Mouse (Mus musculus) stomach, embryonic 14.5 days (tissue): ENCODE measurements around the gene Pitx1. TPM values are rescaled to one million over a fixed set of nuclear protein-coding genes. Genes with fewer than 3 reads are reported as not detected.

Experiments used
- ATAC-seq: fragments of 200-750 bp; cut with Nextera tagmentation; 2 replicates; pipeline ENCODE4 v1.8.0; 2017; ENCODE audit warnings: low read depth, moderate TSS enrichment; ENCODE audit not compliant: insufficient number of reproducible peaks, insufficient read depth, low FRiP score
- H3K27ac ChIP-seq: fragments of 300-500 bp; sonication (generic); 2 replicates; pipeline ENCODE4 v1.5.1; 2014; ENCODE audit warnings: mild to moderate bottlenecking, low read length, moderate library complexity, mixed read lengths
- H3K27me3 ChIP-seq: fragments of 300-500 bp; sonication (generic); 2 replicates; pipeline ENCODE4 v1.6.1; 2014; ENCODE audit warnings: low read length, control low read depth, mixed read lengths; ENCODE audit not compliant: control insufficient read depth, insufficient read depth
- H3K36me3 ChIP-seq: fragments of 300-500 bp; sonication (generic); 2 replicates; pipeline ENCODE4 v1.6.1; 2014; ENCODE audit warnings: mild to moderate bottlenecking, control low read depth, low read length, moderate library complexity, mixed read lengths; ENCODE audit not compliant: control insufficient read depth, insufficient read depth
- H3K4me1 ChIP-seq: fragments of 300-500 bp; sonication (generic); 2 replicates; pipeline ENCODE4 v1.6.1; 2014; ENCODE audit warnings: low read length, control low read depth, mixed read lengths; ENCODE audit not compliant: control insufficient read depth, insufficient read depth
- H3K4me2 ChIP-seq: fragments of 300-500 bp; sonication (generic); replicated peaks from 2 replicates; pipeline ENCODE4 v1.6.1; 2014; ENCODE audit warnings: low read depth, low read length, control low read depth
- H3K4me3 ChIP-seq: fragments of 300-500 bp; sonication (generic); 2 replicates; pipeline ENCODE4 v1.5.1; 2014; ENCODE audit warnings: low read depth, low read length, control low read depth
- H3K9ac ChIP-seq: fragments of 300-500 bp; sonication (generic); replicated peaks from 2 replicates; pipeline ENCODE4 v1.6.1; 2014; ENCODE audit warnings: low read depth, mild to moderate bottlenecking, control low read depth, low read length, moderate library complexity, mixed read lengths
- H3K9me3 ChIP-seq: fragments of 300-500 bp; sonication (generic); 2 replicates; pipeline ENCODE4 v1.6.1; 2016; ENCODE audit warnings: low read depth, low read length, control low read depth; ENCODE audit not compliant: control insufficient read depth
- WGBS: fragments of 180-500 bp; shearing (Covaris S2); extraction: QIAGEN DNeasy Blood & Tissue Kit; methylation state at CpG from one replicate; pipeline ENCODE4 v1.1.7; 2014; 5-methylcytosine and 5-hydroxymethylcytosine counted together
- polyA plus RNA-seq: library from polyadenylated mRNA; unstranded; fragments of >200 nt; fragmentation: Nextera tagmentation; extraction: Ambion mirVana; gene quantifications from 2 replicates; pipeline ENCODE4 v1.2.1, GENCODE M21; 2014

The Pitx1 gene
- polyA plus RNA-seq, 1 experiment from 2014 or later: 262 TPM

DNA sequence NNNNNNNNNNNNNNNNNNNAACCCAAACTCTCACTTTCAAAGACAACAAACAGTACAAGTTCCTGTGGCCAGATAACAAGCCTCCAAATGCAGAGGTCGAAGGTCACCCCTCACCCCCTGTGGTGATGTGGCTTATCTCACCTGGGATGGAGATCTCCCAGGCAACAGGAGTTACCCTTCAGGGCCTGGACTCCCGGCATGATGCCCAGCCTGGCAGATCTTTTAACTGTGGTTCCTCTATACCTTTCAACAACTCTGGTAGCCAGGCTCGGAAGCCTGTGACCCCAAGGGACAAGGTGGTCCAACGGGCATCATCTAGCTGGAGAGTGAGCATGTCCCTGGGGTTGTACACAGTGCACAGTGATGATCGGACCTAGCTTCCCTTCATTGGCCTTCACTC is 13.5 kb downstream of the Pitx1 start:
- H3K36me3 ChIP-seq: peaks cover 18% of the 10 kb centered on the region
- H3K9me3 ChIP-seq: no peaks in the 10 kb centered on the region
- H3K27me3 ChIP-seq: no peaks in the 10 kb centered on the region
- no peak overlapping the region for H3K4me2 ChIP-seq
- WGBS: 65% methylated on average over 5 of the region's 5 CpGs
- no peak for ATAC-seq
- no peak overlapping the region for H3K4me3 ChIP-seq
- H3K9ac ChIP-seq: no peak overlapping the region
- peaks cover 17% of the 10 kb centered on the region; the same call in 1 of the 2 replicates for H3K4me1 ChIP-seq
- no peak overlapping the region for H3K27ac ChIP-seq

DNA sequence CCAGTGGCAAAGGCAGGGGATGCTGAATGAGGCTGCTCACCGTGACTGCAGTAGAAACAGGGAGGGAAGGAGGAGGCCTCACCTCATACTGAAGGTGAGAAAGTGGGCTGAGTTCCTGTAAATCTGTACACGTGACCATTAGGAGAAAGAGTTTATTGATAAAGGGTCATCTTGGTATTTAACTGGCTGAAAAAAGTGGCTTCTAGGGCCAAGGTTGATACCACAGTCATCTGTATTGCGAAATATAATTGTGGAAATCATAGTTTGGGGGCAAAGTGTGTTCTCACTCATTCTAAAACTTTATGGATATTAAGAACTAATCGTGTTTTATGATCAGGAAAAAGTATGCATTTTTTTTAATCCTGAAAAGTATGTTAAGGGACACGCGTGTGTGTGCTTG is 21.2 kb downstream of the Pitx1 start:
- no peaks in the 10 kb centered on the region for H3K36me3 ChIP-seq
- H3K9me3 ChIP-seq: no peaks in the 10 kb centered on the region
- H3K9ac ChIP-seq: no peak overlapping the region
- H3K27ac ChIP-seq: no peak overlapping the region
- 85% methylated on average over 6 of the region's 6 CpGs for WGBS
- H3K27me3 ChIP-seq: no peaks in the 10 kb centered on the region
- no peak for ATAC-seq
- no peak overlapping the region for H3K4me3 ChIP-seq
- H3K4me2 ChIP-seq: no peak overlapping the region
- peaks cover 2% of the 10 kb centered on the region; the same call in 1 of the 2 replicates for H3K4me1 ChIP-seq

DNA sequence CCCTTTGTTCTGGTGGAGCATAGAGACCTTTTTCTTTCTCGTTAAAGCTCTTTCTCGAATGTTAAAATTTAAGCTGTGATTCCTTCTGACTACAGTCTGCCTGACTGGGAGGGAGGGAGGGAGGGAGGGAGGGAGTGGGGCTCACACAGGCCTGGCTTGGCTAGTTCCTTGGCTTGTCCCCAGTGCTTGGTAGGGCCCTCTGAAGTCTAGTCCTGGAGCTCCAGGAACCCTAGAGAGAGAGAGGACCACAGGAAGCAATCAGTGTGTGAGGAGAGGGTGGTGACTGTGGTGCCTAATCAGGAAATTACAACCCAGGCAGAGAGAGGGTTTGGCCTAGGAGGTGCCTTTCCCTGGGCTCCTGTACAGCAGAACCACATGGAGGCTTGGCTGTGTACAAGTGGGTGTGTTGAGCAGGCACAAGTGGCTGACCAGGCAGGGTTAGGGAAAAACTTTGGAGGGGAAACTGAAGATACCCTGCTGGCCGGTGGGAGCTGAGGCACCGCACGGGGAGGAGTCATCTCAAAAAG is 22.4 kb downstream of the Pitx1 start:
- Histone ChIP-seq H3K9ac (no peak overlapping the region), H3K36me3 (no peaks in the 10 kb centered on the region), H3K4me1 (peaks cover 2% of the 10 kb centered on the region; the same call in 1 of the 2 replicates), H3K4me2 (no peak overlapping the region), H3K4me3 (no peak overlapping the region), H3K9me3 (no peaks in the 10 kb centered on the region), H3K27me3 (no peaks in the 10 kb centered on the region), H3K27ac (no peak overlapping the region)
- ATAC-seq: no peak
- whole genome bisulfite sequencing: 59% methylated on average over 5 of the region's 5 CpGs

DNA sequence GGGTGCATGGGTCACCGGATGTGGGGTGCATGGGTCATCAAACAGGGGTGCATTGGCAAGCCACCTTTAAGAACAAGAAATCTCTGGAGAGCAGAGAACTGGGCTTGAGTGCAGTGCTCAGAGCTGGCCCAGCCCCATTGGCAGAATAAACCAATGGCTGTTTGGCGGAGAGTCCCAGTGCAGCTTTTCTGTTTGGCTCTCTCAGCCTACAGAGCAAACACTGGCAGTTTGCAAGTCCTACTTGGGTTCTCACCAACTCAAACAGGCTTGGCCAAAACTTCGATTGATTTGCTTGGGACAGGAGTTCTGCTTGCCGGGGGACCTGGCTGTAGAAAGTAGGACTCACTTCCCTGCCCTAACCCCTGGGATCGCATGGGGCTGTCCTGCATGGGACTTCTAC is 25.0 kb downstream of the Pitx1 start:
- Histone ChIP-seq H3K27ac (no peak overlapping the region), H3K9ac (no peak overlapping the region), H3K27me3 (no peaks in the 10 kb centered on the region), H3K36me3 (no peaks in the 10 kb centered on the region), H3K4me3 (no peak overlapping the region), H3K4me2 (no peak overlapping the region), H3K4me1 (peaks cover 2% of the 10 kb centered on the region; the same call in 1 of the 2 replicates), H3K9me3 (no peaks in the 10 kb centered on the region)
- no peak; the same call in 1 of the 2 replicates for ATAC-seq
- 70% methylated on average over 5 of the region's 5 CpGs for WGBS

DNA sequence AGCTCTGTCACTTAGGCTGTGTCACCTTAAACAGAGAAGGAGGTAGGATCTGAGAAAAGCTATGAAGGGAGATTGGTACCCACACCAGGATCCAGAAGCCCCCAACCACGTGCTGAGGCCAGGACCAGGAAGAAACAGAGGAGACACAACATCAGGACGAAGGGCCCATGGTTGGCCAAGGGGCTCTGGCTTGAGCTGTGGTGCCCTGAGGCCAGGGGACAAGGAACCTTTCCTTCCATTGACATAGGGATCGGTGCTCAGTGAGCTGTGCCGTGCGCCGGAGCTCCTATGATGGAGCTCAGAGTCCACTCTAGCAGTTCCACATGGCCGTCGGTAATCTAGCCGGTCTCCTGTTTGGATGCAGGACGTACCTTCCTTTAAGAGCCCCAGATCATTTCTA is 26.3 kb downstream of the Pitx1 start:
- ATAC-seq: no peak
- Histone ChIP-seq H3K36me3 (no peaks in the 10 kb centered on the region), H3K9me3 (no peaks in the 10 kb centered on the region), H3K9ac (no peak overlapping the region), H3K27me3 (no peaks in the 10 kb centered on the region), H3K4me2 (no peak overlapping the region), H3K4me1 (peaks cover 2% of the 10 kb centered on the region; the same call in 1 of the 2 replicates), H3K4me3 (no peak overlapping the region), H3K27ac (no peak overlapping the region)
- 95% methylated on average over 10 of the region's 10 CpGs for WGBS

DNA sequence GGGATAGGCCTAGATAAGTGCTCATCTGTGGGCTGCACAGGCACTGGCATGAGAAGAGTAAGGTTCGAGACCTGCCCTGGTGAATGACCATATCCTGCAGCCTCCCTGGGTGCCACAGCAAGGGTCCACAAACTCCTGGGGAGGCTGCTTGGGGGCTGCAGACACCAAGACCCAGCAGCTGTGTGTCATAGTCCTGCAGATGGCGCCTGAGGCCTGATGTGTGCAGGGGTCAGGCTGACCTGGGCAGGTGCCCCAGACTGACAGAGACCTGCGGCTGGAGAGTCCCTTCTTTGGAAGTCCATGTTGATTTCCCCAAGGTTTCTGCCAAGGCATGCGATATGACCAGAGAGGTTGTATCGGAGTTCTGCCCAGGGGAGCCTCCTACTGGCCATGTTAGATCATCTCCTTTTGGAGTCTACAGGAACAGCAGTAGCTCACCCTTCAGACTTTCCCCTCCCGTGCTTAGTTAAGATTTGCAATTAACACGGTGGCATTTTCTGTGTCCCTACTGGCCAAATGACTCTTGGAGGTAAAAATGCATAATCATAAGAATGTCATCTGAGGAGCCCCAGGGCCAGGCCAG is 26.9 kb downstream of the Pitx1 start:
- no peak for ATAC-seq
- peaks cover 2% of the 10 kb centered on the region; the same call in 1 of the 2 replicates for H3K4me1 ChIP-seq
- no peak overlapping the region for H3K4me2 ChIP-seq
- H3K9ac ChIP-seq: no peak overlapping the region
- H3K9me3 ChIP-seq: no peaks in the 10 kb centered on the region
- no peaks in the 10 kb centered on the region for H3K27me3 ChIP-seq
- no peaks in the 10 kb centered on the region for H3K36me3 ChIP-seq
- no peak overlapping the region for H3K4me3 ChIP-seq
- H3K27ac ChIP-seq: no peak overlapping the region
- WGBS: 69% methylated on average over 7 of the region's 7 CpGs

DNA sequence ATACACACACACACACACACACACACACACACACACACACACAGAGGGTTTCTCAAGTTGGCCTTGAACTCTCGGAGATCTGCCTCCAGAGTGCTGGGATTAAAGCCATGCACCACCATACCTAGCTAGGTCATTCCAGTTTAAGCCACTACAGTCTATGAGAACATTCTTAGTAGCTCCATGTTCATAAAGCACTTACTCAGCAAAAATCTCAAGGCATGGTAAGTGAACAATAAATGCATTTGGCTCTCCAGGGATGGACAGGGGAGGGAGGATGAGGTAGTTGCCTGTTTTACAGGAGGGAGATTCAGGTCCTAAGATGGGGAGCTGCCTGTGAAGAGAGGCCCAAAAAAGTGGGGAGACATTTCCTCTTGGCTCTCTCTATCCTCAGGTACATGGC is 32.0 kb downstream of the Pitx1 start:
- Histone ChIP-seq H3K27me3 (no peaks in the 10 kb centered on the region), H3K9ac (no peak overlapping the region), H3K27ac (no peak overlapping the region), H3K4me2 (no peak overlapping the region), H3K36me3 (no peaks in the 10 kb centered on the region), H3K4me3 (no peak overlapping the region), H3K4me1 (no peaks in the 10 kb centered on the region), H3K9me3 (no peaks in the 10 kb centered on the region)
- no peak for ATAC-seq
- WGBS: 89% methylated on average over 1 of the region's 1 CpGs

DNA sequence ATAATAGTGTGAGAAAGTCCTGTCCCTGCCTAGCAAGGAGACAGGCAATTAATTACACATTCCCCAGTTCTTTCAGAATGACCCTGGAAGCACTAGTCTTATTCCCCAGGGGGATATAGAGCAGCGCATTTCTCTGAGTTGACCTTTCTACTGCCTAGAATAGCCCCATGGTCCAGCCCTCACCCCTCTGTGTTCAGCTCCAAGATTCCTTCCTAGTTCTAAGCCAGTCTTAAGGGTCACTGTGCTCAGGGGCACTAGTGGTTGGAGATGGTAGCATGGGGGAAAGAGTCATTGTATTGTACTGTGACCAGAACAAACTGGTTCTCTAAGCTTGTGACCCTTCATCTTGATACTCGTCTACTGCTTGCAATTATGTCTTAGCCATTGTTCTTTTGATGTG is 34.7 kb downstream of the Pitx1 start:
- H3K27ac ChIP-seq: no peak overlapping the region
- no peak overlapping the region for H3K4me3 ChIP-seq
- no peaks in the 10 kb centered on the region for H3K9me3 ChIP-seq
- H3K4me1 ChIP-seq: no peaks in the 10 kb centered on the region
- H3K9ac ChIP-seq: no peak overlapping the region
- 75% methylated on average over 2 of the region's 2 CpGs for WGBS
- H3K27me3 ChIP-seq: no peaks in the 10 kb centered on the region
- H3K4me2 ChIP-seq: no peak overlapping the region
- no peak for ATAC-seq
- H3K36me3 ChIP-seq: no peaks in the 10 kb centered on the region

DNA sequence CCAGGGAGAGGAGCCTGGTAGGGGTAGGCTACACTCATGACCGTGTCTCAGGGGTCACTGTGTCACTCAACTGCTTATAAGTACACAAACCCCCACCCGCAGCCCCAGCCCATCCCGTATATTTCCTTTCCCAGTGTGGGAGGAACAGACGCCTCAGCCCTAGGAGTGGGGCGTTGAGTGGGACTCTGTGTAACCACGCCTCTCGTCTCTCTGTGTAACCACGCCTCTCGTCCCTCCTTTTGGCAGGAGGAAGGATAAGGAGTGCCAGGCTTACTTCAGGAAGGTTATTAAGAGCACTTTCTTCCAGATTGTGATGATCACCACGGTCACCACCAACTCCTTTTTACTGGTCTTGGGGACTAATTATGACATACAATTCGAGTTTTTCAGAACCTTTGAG is 49.9 kb downstream of the Pitx1 start:
- Histone ChIP-seq H3K9ac (no peak overlapping the region), H3K36me3 (no peaks in the 10 kb centered on the region), H3K27ac (no peak overlapping the region), H3K4me2 (no peak overlapping the region), H3K4me1 (no peaks in the 10 kb centered on the region), H3K27me3 (no peaks in the 10 kb centered on the region), H3K9me3 (no peaks in the 10 kb centered on the region), H3K4me3 (no peak overlapping the region)
- WGBS: 53% methylated on average over 11 of the region's 11 CpGs
- peak; percentile 74; the same call in 1 of the 2 replicates for ATAC-seq
